Mouse (Mus musculus): ENCODE measurements around the gene Xylt1. TPM values are rescaled to one million over a fixed set of nuclear protein-coding genes. Genes with fewer than 3 reads are reported as not detected.

Xylt1 gene
- polyA plus RNA-seq, 1 experiment from 2014 or later: 3.8 TPM

GRCm38 (mm10) chr7:117621566-117621965, 240.8 kb downstream of the Xylt1 start:
- Histone ChIP-seq H3K9ac (replicated peaks; ENCODE audit: low read depth, low read length) (no peak overlapping the region), H3K9me3 (ENCODE audit: control insufficient read depth, low read length) (no peaks in the 10 kb centered on the region), H3K4me1 (ENCODE audit: control insufficient read depth, insufficient read depth, low read length) (no peaks in the 10 kb centered on the region), H3K36me3 (ENCODE audit: control insufficient read depth, insufficient read depth, low read length) (no peaks in the 10 kb centered on the region), H3K27me3 (ENCODE audit: control insufficient read depth, insufficient read depth, low read length) (no peaks in the 10 kb centered on the region), H3K27ac (ENCODE audit: low read depth, low read length) (no peak overlapping the region), H3K4me3 (ENCODE audit: low read depth, low read length) (no peak overlapping the region), H3K4me2 (ENCODE audit: low read depth, low read length) (no peak overlapping the region)
- WGBS: 70% methylated on average over 4 of the region's 4 CpGs
- no peak for ATAC-seq (ENCODE audit: low read depth)

GRCm38 (mm10) chr7:117622769-117623168, 242.0 kb downstream of the Xylt1 start:
- WGBS: 76% methylated on average over 2 of the region's 2 CpGs
- no peak overlapping the region for H3K4me2 ChIP-seq (ENCODE audit: low read depth, low read length)
- H3K9ac ChIP-seq (replicated peaks; ENCODE audit: low read depth, low read length): no peak overlapping the region
- H3K4me1 ChIP-seq (ENCODE audit: control insufficient read depth, insufficient read depth, low read length): no peaks in the 10 kb centered on the region
- no peak overlapping the region for H3K4me3 ChIP-seq (ENCODE audit: low read depth, low read length)
- no peaks in the 10 kb centered on the region for H3K9me3 ChIP-seq (ENCODE audit: control insufficient read depth, low read length)
- H3K27ac ChIP-seq (ENCODE audit: low read depth, low read length): no peak overlapping the region
- ATAC-seq (ENCODE audit: low read depth): no peak
- H3K36me3 ChIP-seq (ENCODE audit: control insufficient read depth, insufficient read depth, low read length): no peaks in the 10 kb centered on the region
- no peaks in the 10 kb centered on the region for H3K27me3 ChIP-seq (ENCODE audit: control insufficient read depth, insufficient read depth, low read length)

- H3K27ac ChIP-seq (ENCODE audit: low read depth, low read length): no peak overlapping the region
These were observed 248.0 kb downstream of the Xylt1 start for GRCm38 (mm10) chr7:117628791-117629190.

GRCm38 (mm10) chr7:117630657-117631056, 249.9 kb downstream of the Xylt1 start:
- Histone ChIP-seq H3K27me3 (ENCODE audit: control insufficient read depth, insufficient read depth, low read length) (no peaks in the 10 kb centered on the region), H3K9me3 (ENCODE audit: control insufficient read depth, low read length) (no peaks in the 10 kb centered on the region), H3K9ac (replicated peaks; ENCODE audit: low read depth, low read length) (no peak overlapping the region), H3K4me3 (ENCODE audit: low read depth, low read length) (no peak overlapping the region), H3K4me1 (ENCODE audit: control insufficient read depth, insufficient read depth, low read length) (no peaks in the 10 kb centered on the region), H3K4me2 (ENCODE audit: low read depth, low read length) (no peak overlapping the region), H3K27ac (ENCODE audit: low read depth, low read length) (no peak overlapping the region), H3K36me3 (ENCODE audit: control insufficient read depth, insufficient read depth, low read length) (no peaks in the 10 kb centered on the region)
- ATAC-seq (ENCODE audit: low read depth): no peak
- 65% methylated on average over 5 of the region's 5 CpGs for WGBS

More at GRCm38 (mm10) chr7:117628791-117629190, 248.0 kb downstream of the Xylt1 start:
- Histone ChIP-seq H3K9me3 (ENCODE audit: control insufficient read depth, low read length) (no peaks in the 10 kb centered on the region), H3K36me3 (ENCODE audit: control insufficient read depth, insufficient read depth, low read length) (no peaks in the 10 kb centered on the region), H3K27me3 (ENCODE audit: control insufficient read depth, insufficient read depth, low read length) (no peaks in the 10 kb centered on the region), H3K9ac (replicated peaks; ENCODE audit: low read depth, low read length) (no peak overlapping the region), H3K4me3 (ENCODE audit: low read depth, low read length) (no peak overlapping the region), H3K4me1 (ENCODE audit: control insufficient read depth, insufficient read depth, low read length) (no peaks in the 10 kb centered on the region), H3K4me2 (ENCODE audit: low read depth, low read length) (no peak overlapping the region)
- ATAC-seq (ENCODE audit: low read depth): no peak
- 77% methylated on average over 3 of the region's 3 CpGs for WGBS

GRCm38 (mm10) chr7:117635584-117635983, 254.8 kb downstream of the Xylt1 start:
- ATAC-seq (ENCODE audit: low read depth): no peak
- no peak overlapping the region for H3K4me3 ChIP-seq (ENCODE audit: low read depth, low read length)
- H3K36me3 ChIP-seq (ENCODE audit: control insufficient read depth, insufficient read depth, low read length): no peaks in the 10 kb centered on the region
- H3K9ac ChIP-seq (replicated peaks; ENCODE audit: low read depth, low read length): no peak overlapping the region
- no peaks in the 10 kb centered on the region for H3K27me3 ChIP-seq (ENCODE audit: control insufficient read depth, insufficient read depth, low read length)
- no peak overlapping the region for H3K4me2 ChIP-seq (ENCODE audit: low read depth, low read length)
- WGBS: 79% methylated on average over 4 of the region's 4 CpGs
- no peaks in the 10 kb centered on the region for H3K9me3 ChIP-seq (ENCODE audit: control insufficient read depth, low read length)
- H3K4me1 ChIP-seq (ENCODE audit: control insufficient read depth, insufficient read depth, low read length): no peaks in the 10 kb centered on the region
- no peak overlapping the region for H3K27ac ChIP-seq (ENCODE audit: low read depth, low read length)

- 78% methylated on average over 3 of the region's 3 CpGs for WGBS
- H3K4me3 ChIP-seq (ENCODE audit: low read depth, low read length): no peak overlapping the region
- no peaks in the 10 kb centered on the region for H3K9me3 ChIP-seq (ENCODE audit: control insufficient read depth, low read length)
- no peak overlapping the region for H3K9ac ChIP-seq (replicated peaks; ENCODE audit: low read depth, low read length)
- no peaks in the 10 kb centered on the region for H3K27me3 ChIP-seq (ENCODE audit: control insufficient read depth, insufficient read depth, low read length)
- H3K36me3 ChIP-seq (ENCODE audit: control insufficient read depth, insufficient read depth, low read length): no peaks in the 10 kb centered on the region
- no peak overlapping the region for H3K4me2 ChIP-seq (ENCODE audit: low read depth, low read length)
- ATAC-seq (ENCODE audit: low read depth): no peak
- H3K27ac ChIP-seq (ENCODE audit: low read depth, low read length): no peak overlapping the region
- no peaks in the 10 kb centered on the region for H3K4me1 ChIP-seq (ENCODE audit: control insufficient read depth, insufficient read depth, low read length)
These were observed 255.9 kb downstream of the Xylt1 start for GRCm38 (mm10) chr7:117636713-117637112.

GRCm38 (mm10) chr7:117637997-117638396, 257.2 kb downstream of the Xylt1 start:
- Histone ChIP-seq H3K9me3 (ENCODE audit: control insufficient read depth, low read length) (no peaks in the 10 kb centered on the region), H3K27me3 (ENCODE audit: control insufficient read depth, insufficient read depth, low read length) (no peaks in the 10 kb centered on the region), H3K9ac (replicated peaks; ENCODE audit: low read depth, low read length) (no peak overlapping the region), H3K4me2 (ENCODE audit: low read depth, low read length) (no peak overlapping the region), H3K36me3 (ENCODE audit: control insufficient read depth, insufficient read depth, low read length) (no peaks in the 10 kb centered on the region), H3K4me1 (ENCODE audit: control insufficient read depth, insufficient read depth, low read length) (no peaks in the 10 kb centered on the region), H3K4me3 (ENCODE audit: low read depth, low read length) (no peak overlapping the region), H3K27ac (ENCODE audit: low read depth, low read length) (no peak overlapping the region)
- no peak for ATAC-seq (ENCODE audit: low read depth)
- 97% methylated on average over 2 of the region's 2 CpGs for WGBS

- H3K9me3 ChIP-seq (ENCODE audit: control insufficient read depth, low read length): no peaks in the 10 kb centered on the region
- H3K9ac ChIP-seq (replicated peaks; ENCODE audit: low read depth, low read length): no peak overlapping the region
- WGBS: 9% methylated on average over 1 of the region's 1 CpGs
- H3K27me3 ChIP-seq (ENCODE audit: control insufficient read depth, insufficient read depth, low read length): 0 out of 2 replicates have a peak, but pooled peaks cover 5% of the 10 kb centered on the region
- H3K4me1 ChIP-seq (ENCODE audit: control insufficient read depth, insufficient read depth, low read length): no peaks in the 10 kb centered on the region
- ATAC-seq (ENCODE audit: low read depth): peak; percentile 51; the same call in 1 of the 2 replicates
- H3K27ac ChIP-seq (ENCODE audit: low read depth, low read length): no peak overlapping the region
- H3K36me3 ChIP-seq (ENCODE audit: control insufficient read depth, insufficient read depth, low read length): no peaks in the 10 kb centered on the region
- no peak overlapping the region for H3K4me3 ChIP-seq (ENCODE audit: low read depth, low read length)
- no peak overlapping the region for H3K4me2 ChIP-seq (ENCODE audit: low read depth, low read length)
These were observed 271.9 kb downstream of the Xylt1 start for GRCm38 (mm10) chr7:117652637-117653036.

- no peaks in the 10 kb centered on the region for H3K27me3 ChIP-seq (ENCODE audit: control insufficient read depth, insufficient read depth, low read length)
- H3K4me2 ChIP-seq (ENCODE audit: low read depth, low read length): no peak overlapping the region
- no peak overlapping the region for H3K9ac ChIP-seq (replicated peaks; ENCODE audit: low read depth, low read length)
- no peak for ATAC-seq (ENCODE audit: low read depth)
- WGBS: 95% methylated on average over 5 of the region's 5 CpGs
- no peaks in the 10 kb centered on the region for H3K4me1 ChIP-seq (ENCODE audit: control insufficient read depth, insufficient read depth, low read length)
- no peak overlapping the region for H3K27ac ChIP-seq (ENCODE audit: low read depth, low read length)
- H3K9me3 ChIP-seq (ENCODE audit: control insufficient read depth, low read length): no peaks in the 10 kb centered on the region
- no peaks in the 10 kb centered on the region for H3K36me3 ChIP-seq (ENCODE audit: control insufficient read depth, insufficient read depth, low read length)
- no peak overlapping the region for H3K4me3 ChIP-seq (ENCODE audit: low read depth, low read length)
These were observed 275.0 kb downstream of the Xylt1 start for GRCm38 (mm10) chr7:117655732-117656131.

Measured in neural tube, embryonic 14.5 days (tissue).